Mouse (Mus musculus) embryonic facial prominence, embryonic 11.5 days (tissue): ENCODE results near the gene Dgkd. TPM values are rescaled to one million over a fixed set of nuclear protein-coding genes. Genes with fewer than 3 reads are reported as not detected.

Experiments used
- ATAC-seq: fragments of 200-750 bp; cut with Nextera tagmentation; replicated peaks from 2 replicates; pipeline ENCODE4 v1.8.0; 2017; ENCODE audit warnings: low read depth; ENCODE audit not compliant: insufficient number of reproducible peaks, low FRiP score, low TSS enrichment
- DNase-seq: peaks from one replicate; pipeline ENCODE4 v3.0.0-alpha.2; 2015; ENCODE audit warnings: low spot score
- H3K27ac ChIP-seq: fragments of 300-500 bp; sonication (generic); replicated peaks from 2 replicates; pipeline ENCODE4 v1.5.1; 2014; ENCODE audit warnings: mild to moderate bottlenecking, low read depth, low read length, control low read depth
- H3K27me3 ChIP-seq: fragments of 300-500 bp; sonication (generic); 2 replicates; pipeline ENCODE4 v1.6.1; 2014; ENCODE audit warnings: mild to moderate bottlenecking, low read length, moderate library complexity, mixed read lengths; ENCODE audit not compliant: control insufficient read depth, insufficient read depth
- H3K36me3 ChIP-seq: fragments of 300-500 bp; sonication (generic); replicated peaks from 2 replicates; pipeline ENCODE4 v1.6.1; 2014; ENCODE audit warnings: low read depth, mild to moderate bottlenecking, low read length, moderate library complexity, mixed read lengths; ENCODE audit not compliant: control insufficient read depth, insufficient read depth
- H3K4me1 ChIP-seq: fragments of 300-500 bp; sonication (generic); 2 replicates; pipeline ENCODE4 v1.6.1; 2014; ENCODE audit warnings: low read length, mixed read lengths; ENCODE audit not compliant: control insufficient read depth, insufficient read depth
- H3K4me2 ChIP-seq: fragments of 300-500 bp; sonication (generic); 2 replicates; pipeline ENCODE4 v1.6.1; 2014; ENCODE audit warnings: low read depth, mild to moderate bottlenecking, control low read depth, low read length, moderate library complexity
- H3K4me3 ChIP-seq: fragments of 300-500 bp; sonication (generic); 2 replicates; pipeline ENCODE4 v1.5.1; 2014; ENCODE audit warnings: low read depth, low read length, control low read depth
- H3K9ac ChIP-seq: fragments of 300-500 bp; sonication (generic); replicated peaks from 2 replicates; pipeline ENCODE4 v1.6.1; 2014; ENCODE audit warnings: mild to moderate bottlenecking, control low read depth, low read length
- H3K9me3 ChIP-seq: fragments of 300-500 bp; sonication (generic); replicated peaks from 2 replicates; pipeline ENCODE4 v1.6.1; 2016; ENCODE audit warnings: mild to moderate bottlenecking, low read length, inconsistent platforms, mixed read lengths; ENCODE audit not compliant: control insufficient read depth
- WGBS: fragments of 180-500 bp; shearing (Covaris S2); extraction: QIAGEN DNeasy Blood & Tissue Kit; methylation state at CpG from one replicate; pipeline ENCODE4 v1.1.7; 2014; 5-methylcytosine and 5-hydroxymethylcytosine counted together
- polyA plus RNA-seq: library from polyadenylated mRNA; unstranded; fragments of >200 nt; fragmentation: Nextera tagmentation; extraction: Ambion mirVana; gene quantifications from 2 replicates; pipeline ENCODE4 v1.2.1, GENCODE M21; 2014

Gene Dgkd
- polyA plus RNA-seq, 1 experiment from 2014 or later: 33.5 TPM

- WGBS: 52% methylated on average over 5 of the region's 5 CpGs
- H3K4me2 ChIP-seq: no peak overlapping the region; the same call in 1 of the 2 replicates
- no peaks in the 10 kb centered on the region for H3K27me3 ChIP-seq
- no peak overlapping the region for H3K27ac ChIP-seq
- ATAC-seq: no peak
- H3K36me3 ChIP-seq: no peaks in the 10 kb centered on the region
- no peak for DNase-seq
- H3K4me1 ChIP-seq: peaks cover 10% of the 10 kb centered on the region; the same call in 1 of the 2 replicates
- H3K9ac ChIP-seq: peak overlapping the region; percentile 52
- H3K4me3 ChIP-seq: no peak overlapping the region
- no peaks in the 10 kb centered on the region for H3K9me3 ChIP-seq
These were observed 851 bp upstream of the Dgkd start for GRCm38 (mm10) chr1:87852081-87852790.

GRCm38 (mm10) chr1:87853601-87854361 is 694 bp downstream of the Dgkd start:
- peak; percentile 51 for DNase-seq
- peak; percentile 37; the same call in 1 of the 2 replicates for ATAC-seq
- peak overlapping the region; percentile 43; the same call in 1 of the 2 replicates for H3K27ac ChIP-seq
- WGBS: under 1% methylated on average over 29 of the region's 48 CpGs
- H3K9ac ChIP-seq: peak overlapping the region; percentile 97
- peak overlapping the region; percentile 97 for H3K4me3 ChIP-seq
- H3K9me3 ChIP-seq: no peaks in the 10 kb centered on the region
- H3K4me1 ChIP-seq: peaks cover 10% of the 10 kb centered on the region; the same call in 1 of the 2 replicates
- H3K4me2 ChIP-seq: peak overlapping the region; percentile 83
- H3K36me3 ChIP-seq: no peaks in the 10 kb centered on the region
- H3K27me3 ChIP-seq: no peaks in the 10 kb centered on the region

GRCm38 (mm10) chr1:87854411-87854810 is 1.3 kb downstream of the Dgkd start:
- WGBS: 39% methylated on average over 6 of the region's 6 CpGs
- DNase-seq (no peak), ATAC-seq (no peak)
- H3K4me2 ChIP-seq: peak overlapping the region; percentile 83
- H3K9me3 ChIP-seq: no peaks in the 10 kb centered on the region
- H3K27me3 ChIP-seq: no peaks in the 10 kb centered on the region
- H3K9ac ChIP-seq: peak overlapping the region; percentile 97
- no peaks in the 10 kb centered on the region for H3K36me3 ChIP-seq
- peak overlapping the region; percentile 97 for H3K4me3 ChIP-seq
- peaks cover 10% of the 10 kb centered on the region; the same call in 1 of the 2 replicates for H3K4me1 ChIP-seq
- no peak overlapping the region for H3K27ac ChIP-seq

- peak overlapping the region; percentile 83; the same call in 1 of the 2 replicates for H3K4me2 ChIP-seq
- H3K27me3 ChIP-seq: no peaks in the 10 kb centered on the region
- ATAC-seq (no peak), DNase-seq (no peak)
- no peak overlapping the region for H3K4me3 ChIP-seq
- H3K27ac ChIP-seq: no peak overlapping the region
- H3K4me1 ChIP-seq: peaks cover 10% of the 10 kb centered on the region; the same call in 1 of the 2 replicates
- H3K36me3 ChIP-seq: no peaks in the 10 kb centered on the region
- no peak overlapping the region; the same call in 1 of the 2 replicates for H3K9ac ChIP-seq
- 40% methylated on average over 2 of the region's 2 CpGs for WGBS
- H3K9me3 ChIP-seq: no peaks in the 10 kb centered on the region
These were observed 1.8 kb downstream of the Dgkd start for GRCm38 (mm10) chr1:87854851-87855251.

GRCm38 (mm10) chr1:87855522-87855921 is 2.4 kb downstream of the Dgkd start:
- Histone ChIP-seq H3K9me3 (no peaks in the 10 kb centered on the region), H3K36me3 (no peaks in the 10 kb centered on the region), H3K4me1 (peaks cover 10% of the 10 kb centered on the region; the same call in 1 of the 2 replicates), H3K27me3 (no peaks in the 10 kb centered on the region), H3K27ac (no peak overlapping the region), H3K4me3 (no peak overlapping the region), H3K9ac (no peak overlapping the region), H3K4me2 (no peak overlapping the region)
- ATAC-seq: no peak
- no peak for DNase-seq
- WGBS: 88% methylated on average over 1 of the region's 1 CpGs

GRCm38 (mm10) chr1:87856823-87857222 is 3.7 kb downstream of the Dgkd start:
- ATAC-seq: no peak
- H3K4me3 ChIP-seq: no peak overlapping the region
- 83% methylated on average over 3 of the region's 3 CpGs for WGBS

GRCm38 (mm10) chr1:87858031-87858430 is 4.9 kb downstream of the Dgkd start:
- whole genome bisulfite sequencing: 92% methylated on average over 1 of the region's 1 CpGs
- DNase-seq (no peak), ATAC-seq (no peak)
- H3K9me3 ChIP-seq: no peaks in the 10 kb centered on the region
- H3K9ac ChIP-seq: no peak overlapping the region
- H3K4me1 ChIP-seq: peaks cover 10% of the 10 kb centered on the region; the same call in 1 of the 2 replicates
- H3K27me3 ChIP-seq: no peaks in the 10 kb centered on the region
- H3K4me2 ChIP-seq: no peak overlapping the region
- no peak overlapping the region for H3K4me3 ChIP-seq
- no peak overlapping the region for H3K27ac ChIP-seq
- H3K36me3 ChIP-seq: no peaks in the 10 kb centered on the region

More at GRCm38 (mm10) chr1:87856823-87857222, 3.7 kb downstream of the Dgkd start:
- H3K27ac ChIP-seq: no peak overlapping the region
- peaks cover 10% of the 10 kb centered on the region; the same call in 1 of the 2 replicates for H3K4me1 ChIP-seq
- H3K9ac ChIP-seq: no peak overlapping the region
- H3K36me3 ChIP-seq: no peaks in the 10 kb centered on the region
- H3K27me3 ChIP-seq: no peaks in the 10 kb centered on the region
- H3K9me3 ChIP-seq: no peaks in the 10 kb centered on the region
- no peak for DNase-seq
- no peak overlapping the region for H3K4me2 ChIP-seq

- Histone ChIP-seq H3K36me3 (no peaks in the 10 kb centered on the region), H3K9me3 (no peaks in the 10 kb centered on the region), H3K9ac (no peak overlapping the region), H3K4me3 (no peak overlapping the region), H3K27ac (no peak overlapping the region), H3K4me2 (no peak overlapping the region), H3K27me3 (no peaks in the 10 kb centered on the region), H3K4me1 (peaks cover 10% of the 10 kb centered on the region; the same call in 1 of the 2 replicates)
- WGBS: 85% methylated on average over 2 of the region's 2 CpGs
- DNase-seq: no peak
- ATAC-seq: no peak
These were observed 5.4 kb downstream of the Dgkd start for GRCm38 (mm10) chr1:87858529-87858928.
